Mouse (Mus musculus): ENCODE results near the gene Sar1a.

- TF ChIP-seq ZNF384 (IDR thresholded peaks at IDR 0.05; ENCODE audit: low read depth, low read length) = no peak
- no peak for TF ChIP-seq HCFC1 (IDR thresholded peaks at IDR 0.05; ENCODE audit: borderline replicate concordance, insufficient read depth, low read length)
- TF ChIP-seq MAFK (IDR thresholded peaks at IDR 0.05; ENCODE audit: insufficient read depth, low read depth, low read length) = no peak
- no peak for TF ChIP-seq CHD2 (IDR thresholded peaks at IDR 0.05; ENCODE audit: low read depth, low read length)
These were observed 10.8 kb upstream of the Sar1a start for GRCm38 (mm10) chr10:61669289-61669688.
